ENCODE assay signal across 8 mouse cellular contexts in genomic region chr2:31115091-31115942, GRCm38 (mm10). TPM values are rescaled to one million over a fixed set of nuclear protein-coding genes. Genes with fewer than 3 reads are reported as not detected.
DNase-seq lines count a peak whose midpoint lies in the region; ATAC-seq and TF ChIP-seq lines count a peak whose summit lies in the region.

No protein-coding gene starts in this region.

- no peak overlapping the region for H3K4me3 ChIP-seq in kidney, postnatal 0 days (replicated peaks; ENCODE audit: low read depth, low read length)
- H3K4me3 ChIP-seq in kidney, adult 2 months (ENCODE audit: insufficient read depth, low read depth, low read length): no peak overlapping the region
- H3K4me3 ChIP-seq in limb, embryonic 15.5 days: no peak overlapping the region

- no peak for ATAC-seq in kidney, postnatal 0 days (replicated peaks; ENCODE audit: low FRiP score, low read depth)
- ATAC-seq in limb, embryonic 15.5 days (ENCODE audit: insufficient number of reproducible peaks, low FRiP score, low TSS enrichment, low read depth): no peak

- TF ChIP-seq POLR2A in kidney, adult 2 months (IDR thresholded peaks at IDR 0.05; ENCODE audit: low read depth, low read length): no peak

- H3K36me3 ChIP-seq in kidney, postnatal 0 days (ENCODE audit: insufficient read depth, low read length): no peaks in the 10 kb centered on the region
- no peaks in the 10 kb centered on the region for H3K36me3 ChIP-seq in kidney, adult 2 months (ENCODE audit: control insufficient read depth, insufficient read depth, low read length)
- no peaks in the 10 kb centered on the region for H3K36me3 ChIP-seq in limb, embryonic 15.5 days
- H3K36me3 ChIP-seq in splenic B cell, adult 2 months (ENCODE audit: control insufficient read depth, insufficient read depth, low read length, poor library complexity, severe bottlenecking): peaks cover under 1% of the 10 kb centered on the region; the same call in 1 of the 2 replicates

- H3K4me2 ChIP-seq in kidney, postnatal 0 days (ENCODE audit: low read length): no peak overlapping the region
- H3K4me2 ChIP-seq in limb, embryonic 15.5 days: no peak overlapping the region

- peaks cover 10% of the 10 kb centered on the region for H3K4me1 ChIP-seq in kidney, postnatal 0 days (replicated peaks; ENCODE audit: insufficient read depth, low read length)
- H3K4me1 ChIP-seq in kidney, adult 2 months (ENCODE audit: control insufficient read depth, insufficient read depth, low read length): peaks cover 2% of the 10 kb centered on the region; the same call in 1 of the 2 replicates
- H3K4me1 ChIP-seq in limb, embryonic 15.5 days: peaks cover 39% of the 10 kb centered on the region

- peak overlapping the region; percentile 48; the same call in 1 of the 2 replicates for H3K27ac ChIP-seq in kidney, postnatal 0 days
- H3K27ac ChIP-seq in kidney, adult 2 months (ENCODE audit: insufficient read depth, low read depth, low read length): no peak overlapping the region
- peak overlapping the region; percentile 60 for H3K27ac ChIP-seq in limb, embryonic 15.5 days

- DNase-seq in kidney, postnatal 0 days (ENCODE audit: low spot score): no peak
- DNase-seq in kidney, adult 2 months: no peak
- DNase-seq in c-Kit-positive CD71-positive TER-119-positive erythroid progenitor cells, embryonic 14.5 days (ENCODE audit: low spot score): peak; percentile 36
- peak; percentile 51 for DNase-seq in splenic B cell, adult 2 months (ENCODE audit: low read depth, low spot score)
- no peak for DNase-seq in right cerebral cortex, adult 18-20 months
- DNase-seq in gastrocnemius, postnatal 25 days: no peak
- no peak for DNase-seq in adrenal gland, adult 2 months

- H3K27me3 ChIP-seq in kidney, postnatal 0 days (ENCODE audit: insufficient read depth, low read length): no peaks in the 10 kb centered on the region
- no peaks in the 10 kb centered on the region for H3K27me3 ChIP-seq in kidney, adult 2 months (replicated peaks; ENCODE audit: control insufficient read depth, insufficient read depth, low read length)
- no peaks in the 10 kb centered on the region for H3K27me3 ChIP-seq in limb, embryonic 15.5 days
- H3K27me3 ChIP-seq in splenic B cell, adult 2 months (ENCODE audit: control insufficient read depth, insufficient read depth, low read length, poor library complexity, severe bottlenecking): no peaks in the 10 kb centered on the region

- H3K9me3 ChIP-seq in kidney, postnatal 0 days (replicated peaks; ENCODE audit: low read length): 0 out of 2 replicates have a peak, but pooled peaks cover 3% of the 10 kb centered on the region
- no peaks in the 10 kb centered on the region for H3K9me3 ChIP-seq in limb, embryonic 15.5 days

- 19% methylated on average over 10 of the region's 10 CpGs for whole genome bisulfite sequencing in kidney, postnatal 0 days
- WGBS in kidney, adult 2 months: 45% methylated on average over 10 of the region's 10 CpGs
- WGBS in limb, embryonic 15.5 days: 31% methylated on average over 10 of the region's 10 CpGs

- H3K9ac ChIP-seq in kidney, postnatal 0 days (ENCODE audit: low read depth, low read length): no peak overlapping the region
- no peak overlapping the region for H3K9ac ChIP-seq in limb, embryonic 15.5 days

- TF ChIP-seq CTCF in kidney, postnatal 0 days (IDR thresholded peaks at IDR 0.05; ENCODE audit: low read depth): no peak
- no peak for TF ChIP-seq CTCF in kidney, adult 2 months (conservative IDR thresholded peaks at IDR 0.05; ENCODE audit: insufficient read depth, insufficient read length, low read depth, low read length)

RNA-seq across cellular contexts. Expression of gene Fnbp1, which starts 26.5 kb away (rescaled TPM):
- polyA plus RNA-seq in kidney, postnatal 0 days (2015; fragmentation: Nextera tagmentation; extraction: Ambion mirVana): 12.3 and 14.0 TPM in 2 replicates
- polyA plus RNA-seq in kidney, adult 2 months (2012; rRNA removed): 21.1 and 23.9 TPM in 2 replicates
- polyA plus RNA-seq in limb, embryonic 15.5 days (2015; fragmentation: Nextera tagmentation; extraction: Ambion mirVana): 27.1 and 27.5 TPM in 2 replicates
- 10 to 100 TPM; 10.1 to 10.9 TPM for total RNA-seq in gastrocnemius, postnatal 25 days (2021)
- 10 to 100 TPM; 59.7 to 73.4 TPM for total RNA-seq in adrenal gland, adult 2 months (2021)
- 34.3 and 35.6 TPM in 2 replicates for polyA plus RNA-seq in adrenal gland, adult 2 months (2012; rRNA removed)

RNA-seq across cellular contexts. Expression of gene Gpr107, which starts 36.8 kb away (rescaled TPM):
- polyA plus RNA-seq in kidney, postnatal 0 days (2015; fragmentation: Nextera tagmentation; extraction: Ambion mirVana): 30.7 and 32.3 TPM in 2 replicates
- 22.2 and 22.8 TPM in 2 replicates for polyA plus RNA-seq in kidney, adult 2 months (2012; rRNA removed)
- 41.9 and 42.3 TPM in 2 replicates for polyA plus RNA-seq in limb, embryonic 15.5 days (2015; fragmentation: Nextera tagmentation; extraction: Ambion mirVana)
- 10 to 100 TPM; 24.1 to 24.8 TPM for total RNA-seq in gastrocnemius, postnatal 25 days (2021)
- total RNA-seq in adrenal gland, adult 2 months (2021): 10 to 100 TPM; 54.9 to 55.8 TPM
- polyA plus RNA-seq in adrenal gland, adult 2 months (2012; rRNA removed): 18.2 and 21.7 TPM in 2 replicates

Comparison
In these comparisons a context has a peak if more than half of its experiments do, and no peak if none do; other contexts are left out.
1. DNase-seq: peak in c-Kit-positive CD71-positive TER-119-positive erythroid progenitor cells, embryonic 14.5 days (single experiment) and splenic B cell, adult 2 months (single experiment); none in kidney, postnatal 0 days (single experiment), kidney, adult 2 months (single experiment), right cerebral cortex, adult 18-20 months (single experiment), gastrocnemius, postnatal 25 days (single experiment) and adrenal gland, adult 2 months (single experiment).